Mouse (Mus musculus): Measurements from ENCODE around the gene Sparc. TPM values are rescaled to one million over a fixed set of nuclear protein-coding genes. Genes with fewer than 3 reads are reported as not detected.
A peak's percentile ranks its signal among the peaks of the same experiment; 100 is the strongest.

The Sparc gene
- polyA plus RNA-seq, 1 experiment from 2014 or later = 272 TPM

- 63% methylated on average over 10 of the region's 10 CpGs for WGBS (ENCODE audit: insufficient replicate concordance)
- Histone ChIP-seq H3K4me1 (ENCODE audit: insufficient read depth) (peaks cover 26% of the 10 kb centered on the region), H3K4me2 (ENCODE audit: low read depth, low read length) (peak overlapping the region; percentile 94), H3K36me3 (replicated peaks; ENCODE audit: insufficient read depth, low read length) (no peaks in the 10 kb centered on the region), H3K27me3 (ENCODE audit: insufficient read depth, low read length) (no peaks in the 10 kb centered on the region), H3K9ac (replicated peaks) (peak overlapping the region; percentile 77), H3K27ac (ENCODE audit: low read depth) (peak overlapping the region; percentile 99), H3K9me3 (ENCODE audit: low read length) (no peaks in the 10 kb centered on the region), H3K4me3 (ENCODE audit: low read depth, low read length) (peak overlapping the region; percentile 81)
- DNase-seq (no peak), ATAC-seq (no peak)
- TF ChIP-seq EP300 (IDR thresholded peaks at IDR 0.05; ENCODE audit: low read depth) (no peak), CTCF (IDR thresholded peaks at IDR 0.05; ENCODE audit: low read depth) (no peak)
Measured at GRCm38 (mm10) chr11:55468012-55468411, 45.0 kb upstream of the Sparc start.

GRCm38 (mm10) chr11:55465177-55465576 is 42.2 kb upstream of the Sparc start:
- WGBS (ENCODE audit: insufficient replicate concordance) = 59% methylated on average over 3 of the region's 3 CpGs
- peak overlapping the region; percentile 29; the same call in 1 of the 2 replicates for H3K4me2 ChIP-seq (ENCODE audit: low read depth, low read length)

GRCm38 (mm10) chr11:55464707-55465106 is 41.7 kb upstream of the Sparc start:
- Histone ChIP-seq H3K4me1 (ENCODE audit: insufficient read depth) (peaks cover 27% of the 10 kb centered on the region), H3K27ac (ENCODE audit: low read depth) (peak overlapping the region; percentile 64), H3K4me2 (ENCODE audit: low read depth, low read length) (no peak overlapping the region), H3K36me3 (replicated peaks; ENCODE audit: insufficient read depth, low read length) (no peaks in the 10 kb centered on the region), H3K9me3 (ENCODE audit: low read length) (no peaks in the 10 kb centered on the region), H3K9ac (replicated peaks) (no peak overlapping the region), H3K4me3 (ENCODE audit: low read depth, low read length) (no peak overlapping the region), H3K27me3 (ENCODE audit: insufficient read depth, low read length) (no peaks in the 10 kb centered on the region)
- ATAC-seq (no peak), DNase-seq (no peak)
- TF ChIP-seq CTCF (IDR thresholded peaks at IDR 0.05; ENCODE audit: low read depth) = no peak
- TF ChIP-seq EP300 (IDR thresholded peaks at IDR 0.05; ENCODE audit: low read depth) = no peak
- 75% methylated on average over 10 of the region's 10 CpGs for WGBS (ENCODE audit: insufficient replicate concordance)

More at GRCm38 (mm10) chr11:55465177-55465576, 42.2 kb upstream of the Sparc start:
- Histone ChIP-seq H3K4me1 (ENCODE audit: insufficient read depth) (peaks cover 23% of the 10 kb centered on the region), H3K27me3 (ENCODE audit: insufficient read depth, low read length) (no peaks in the 10 kb centered on the region), H3K36me3 (replicated peaks; ENCODE audit: insufficient read depth, low read length) (no peaks in the 10 kb centered on the region), H3K27ac (ENCODE audit: low read depth) (peak overlapping the region; percentile 64), H3K9ac (replicated peaks) (no peak overlapping the region), H3K9me3 (ENCODE audit: low read length) (no peaks in the 10 kb centered on the region), H3K4me3 (ENCODE audit: low read depth, low read length) (no peak overlapping the region)
- TF ChIP-seq CTCF (IDR thresholded peaks at IDR 0.05; ENCODE audit: low read depth) (no peak), EP300 (IDR thresholded peaks at IDR 0.05; ENCODE audit: low read depth) (no peak)
- DNase-seq (no peak), ATAC-seq (no peak)

GRCm38 (mm10) chr11:55462149-55462548 is 39.2 kb upstream of the Sparc start:
- H3K27me3 ChIP-seq (ENCODE audit: insufficient read depth, low read length) = no peaks in the 10 kb centered on the region
- H3K27ac ChIP-seq (ENCODE audit: low read depth) = no peak overlapping the region
- TF ChIP-seq EP300 (IDR thresholded peaks at IDR 0.05; ENCODE audit: low read depth) (no peak), CTCF (IDR thresholded peaks at IDR 0.05; ENCODE audit: low read depth) (no peak)
- H3K9ac ChIP-seq (replicated peaks) = no peak overlapping the region
- ATAC-seq (no peak), DNase-seq (no peak)
- H3K9me3 ChIP-seq (ENCODE audit: low read length) = no peaks in the 10 kb centered on the region
- H3K36me3 ChIP-seq (replicated peaks; ENCODE audit: insufficient read depth, low read length) = no peaks in the 10 kb centered on the region
- no peak overlapping the region for H3K4me2 ChIP-seq (ENCODE audit: low read depth, low read length)
- no peak overlapping the region for H3K4me3 ChIP-seq (ENCODE audit: low read depth, low read length)
- peaks cover 31% of the 10 kb centered on the region for H3K4me1 ChIP-seq (ENCODE audit: insufficient read depth)
- WGBS (ENCODE audit: insufficient replicate concordance) = 92% methylated on average over 9 of the region's 9 CpGs

- peak; percentile 98 for DNase-seq
- peak; percentile 98 for ATAC-seq
- peak within 1 kb of the TSS; percentile 73 for H3K9ac ChIP-seq (replicated peaks)
- peak within 1 kb of the TSS; percentile 69 for H3K4me3 ChIP-seq (ENCODE audit: low read depth, low read length)
- TF ChIP-seq CTCF (IDR thresholded peaks at IDR 0.05; ENCODE audit: low read depth) = no peak
- no peak; the same call in 1 of the 2 replicates for TF ChIP-seq EP300 (IDR thresholded peaks at IDR 0.05; ENCODE audit: low read depth)
- no peaks in the 10 kb centered on the region for H3K27me3 ChIP-seq (ENCODE audit: insufficient read depth, low read length)
- H3K9me3 ChIP-seq (ENCODE audit: low read length) = no peaks in the 10 kb centered on the region
- WGBS (ENCODE audit: insufficient replicate concordance) = under 1% methylated on average over 36 of the region's 36 CpGs
- H3K4me2 ChIP-seq (ENCODE audit: low read depth, low read length) = peak within 1 kb of the TSS; percentile 85
- no peaks in the 10 kb centered on the region for H3K36me3 ChIP-seq (replicated peaks; ENCODE audit: insufficient read depth, low read length)
- peak within 1 kb of the TSS; percentile 91 for H3K27ac ChIP-seq (ENCODE audit: low read depth)
- H3K4me1 ChIP-seq (ENCODE audit: insufficient read depth) = peaks cover 31% of the 10 kb centered on the region
Measured at GRCm38 (mm10) chr11:55461019-55461645, 38.1 kb upstream of the Sparc start, which contains the start of gene Atox1. Gene Atox1, minus strand, starts transcription at chr11:55461239.

GRCm38 (mm10) chr11:55460559-55461018 is 37.6 kb upstream of the Sparc start:
- 1% methylated on average over 17 of the region's 17 CpGs for WGBS (ENCODE audit: insufficient replicate concordance)
- H3K4me3 ChIP-seq (ENCODE audit: low read depth, low read length) = peak overlapping the region; percentile 69
- ATAC-seq (peak; percentile 12), DNase-seq (peak; percentile 47)
- no peaks in the 10 kb centered on the region for H3K27me3 ChIP-seq (ENCODE audit: insufficient read depth, low read length)
- H3K4me1 ChIP-seq (ENCODE audit: insufficient read depth) = peaks cover 34% of the 10 kb centered on the region
- peak; percentile 54 for TF ChIP-seq CTCF (IDR thresholded peaks at IDR 0.05; ENCODE audit: low read depth)
- TF ChIP-seq EP300 (IDR thresholded peaks at IDR 0.05; ENCODE audit: low read depth) = no peak
- no peaks in the 10 kb centered on the region for H3K36me3 ChIP-seq (replicated peaks; ENCODE audit: insufficient read depth, low read length)
- H3K27ac ChIP-seq (ENCODE audit: low read depth) = peak overlapping the region; percentile 91
- H3K9me3 ChIP-seq (ENCODE audit: low read length) = no peaks in the 10 kb centered on the region
- H3K4me2 ChIP-seq (ENCODE audit: low read depth, low read length) = peak overlapping the region; percentile 85
- peak overlapping the region; percentile 73 for H3K9ac ChIP-seq (replicated peaks)

Data from liver, postnatal 0 days (tissue).